Mouse (Mus musculus) kidney, embryonic 14.5 days (tissue): ENCODE measurements around the gene Zbed6. TPM values are rescaled to one million over a fixed set of nuclear protein-coding genes. Genes with fewer than 3 reads are reported as not detected.
A peak's percentile ranks its signal among the peaks of the same experiment; 100 is the strongest.
"Not testable (repeated sequence)": the region's sequence is repeated elsewhere in the genome, so short reads cannot be mapped to it uniquely, and the experiment has no call there.

Source experiments
- ATAC-seq: fragments of 200-750 bp; cut with Nextera tagmentation; 2 replicates; pipeline ENCODE4 v1.8.0; 2017; ENCODE audit warnings: moderate number of reproducible peaks, mild to moderate bottlenecking, moderate TSS enrichment, moderate library complexity; ENCODE audit not compliant: low FRiP score, low TSS enrichment
- H3K27ac ChIP-seq: fragments of 300-500 bp; sonication (generic); 2 replicates; pipeline ENCODE4 v1.5.1; 2014; ENCODE audit warnings: low read depth, mild to moderate bottlenecking, low read length, moderate library complexity, mixed read lengths
- H3K27me3 ChIP-seq: fragments of 300-500 bp; sonication (generic); 2 replicates; pipeline ENCODE4 v1.6.1; 2014; ENCODE audit warnings: mild to moderate bottlenecking, low read length; ENCODE audit not compliant: control insufficient read depth, insufficient read depth
- H3K36me3 ChIP-seq: fragments of 300-500 bp; sonication (generic); 2 replicates; pipeline ENCODE4 v1.6.1; 2014; ENCODE audit warnings: low read length, mixed read lengths; ENCODE audit not compliant: control insufficient read depth, insufficient read depth
- H3K4me1 ChIP-seq: fragments of 300-500 bp; sonication (generic); 2 replicates; pipeline ENCODE4 v1.6.1; 2014; ENCODE audit warnings: low read length, mixed read lengths; ENCODE audit not compliant: control insufficient read depth, insufficient read depth
- H3K4me2 ChIP-seq: fragments of 300-500 bp; sonication (generic); replicated peaks from 2 replicates; pipeline ENCODE4 v1.6.1; 2014; ENCODE audit warnings: low read depth, mild to moderate bottlenecking, low read length
- H3K4me3 ChIP-seq: fragments of 300-500 bp; sonication (generic); 2 replicates; pipeline ENCODE4 v1.5.1; 2014; ENCODE audit warnings: mild to moderate bottlenecking, low read length
- H3K9ac ChIP-seq: fragments of 300-500 bp; sonication (generic); 2 replicates; pipeline ENCODE4 v1.6.1; 2014; ENCODE audit warnings: low read depth, mild to moderate bottlenecking, low read length, moderate library complexity
- H3K9me3 ChIP-seq: fragments of 300-500 bp; sonication (generic); 2 replicates; pipeline ENCODE4 v1.6.1; 2016; ENCODE audit warnings: low read length; ENCODE audit not compliant: control insufficient read depth
- WGBS: fragments of 180-500 bp; shearing (Covaris S2); extraction: QIAGEN DNeasy Blood & Tissue Kit; methylation state at CpG from one replicate; pipeline ENCODE4 v1.1.7; 2014; 5-methylcytosine and 5-hydroxymethylcytosine counted together
- polyA plus RNA-seq: library from polyadenylated mRNA; unstranded; fragments of >200 nt; fragmentation: Nextera tagmentation; extraction: Ambion mirVana; gene quantifications from 2 replicates; pipeline ENCODE4 v1.2.1, GENCODE M21; 2014

Gene Zbed6
- polyA plus RNA-seq, 1 experiment from 2014 or later: not detected

GRCm38 (mm10) chr1:133667721-133668120 lies 7.0 kb upstream of the Zbed6 start:
- no peak for ATAC-seq

GRCm38 (mm10) chr1:133665713-133666112 lies 5.0 kb upstream of the Zbed6 start:
- not testable (repeated sequence) for H3K27ac ChIP-seq, ATAC-seq, H3K4me1 ChIP-seq, H3K36me3 ChIP-seq, H3K4me2 ChIP-seq, H3K9ac ChIP-seq, H3K9me3 ChIP-seq, H3K4me3 ChIP-seq, H3K27me3 ChIP-seq
- WGBS: 85% methylated on average over 6 of the region's 8 CpGs

More at GRCm38 (mm10) chr1:133667721-133668120, 7.0 kb upstream of the Zbed6 start:
- no peak overlapping the region for H3K27ac ChIP-seq
- no peak overlapping the region for H3K4me2 ChIP-seq
- no peak overlapping the region for H3K4me3 ChIP-seq
- no peaks in the 10 kb centered on the region for H3K36me3 ChIP-seq
- H3K27me3 ChIP-seq: no peaks in the 10 kb centered on the region
- 61% methylated on average over 7 of the region's 7 CpGs for WGBS
- no peaks in the 10 kb centered on the region for H3K9me3 ChIP-seq
- H3K9ac ChIP-seq: no peak overlapping the region
- H3K4me1 ChIP-seq: no peaks in the 10 kb centered on the region

GRCm38 (mm10) chr1:133664203-133664970 lies 3.7 kb upstream of the Zbed6 start:
- H3K4me3 ChIP-seq: no peak overlapping the region
- H3K27ac ChIP-seq: no peak overlapping the region
- no peaks in the 10 kb centered on the region for H3K36me3 ChIP-seq
- 74% methylated on average over 11 of the region's 11 CpGs for WGBS
- H3K4me2 ChIP-seq: no peak overlapping the region
- H3K9me3 ChIP-seq: no peaks in the 10 kb centered on the region
- no peak for ATAC-seq
- H3K27me3 ChIP-seq: no peaks in the 10 kb centered on the region
- no peak overlapping the region for H3K9ac ChIP-seq
- H3K4me1 ChIP-seq: peaks cover 7% of the 10 kb centered on the region

DNA sequence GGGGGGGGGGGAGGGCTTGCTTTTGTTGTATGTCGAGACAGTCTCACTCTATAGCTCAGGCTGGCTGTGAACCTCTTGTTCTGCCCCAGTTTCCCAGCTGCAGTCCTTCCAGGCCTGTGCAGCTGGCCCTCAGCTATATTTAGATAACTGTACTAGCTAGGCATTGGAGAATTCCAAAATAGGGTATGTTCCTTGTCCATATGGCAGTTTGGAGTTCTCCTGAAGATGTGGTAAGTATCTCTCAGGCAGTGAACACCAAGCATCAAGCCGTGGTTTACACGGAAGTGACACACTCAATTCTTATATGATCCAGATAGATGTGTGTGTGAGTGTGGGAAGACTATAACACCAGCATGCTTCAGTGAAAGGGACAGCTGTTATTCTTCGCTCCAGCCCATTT lies 2.7 kb upstream of the Zbed6 start:
- ATAC-seq: no peak

GRCm38 (mm10) chr1:133662941-133663340 lies 2.3 kb upstream of the Zbed6 start:
- H3K4me3 ChIP-seq: no peak overlapping the region
- H3K4me1 ChIP-seq: peaks cover 17% of the 10 kb centered on the region
- ATAC-seq: no peak
- H3K4me2 ChIP-seq: no peak overlapping the region
- H3K36me3 ChIP-seq: peaks cover 10% of the 10 kb centered on the region
- H3K9ac ChIP-seq: no peak overlapping the region
- H3K27ac ChIP-seq: no peak overlapping the region
- H3K27me3 ChIP-seq: no peaks in the 10 kb centered on the region
- H3K9me3 ChIP-seq: no peaks in the 10 kb centered on the region
- 93% methylated on average over 7 of the region's 7 CpGs for WGBS

More for the DNA sequence above, 2.7 kb upstream of the Zbed6 start:
- Histone ChIP-seq H3K9me3 (no peaks in the 10 kb centered on the region), H3K4me3 (no peak overlapping the region), H3K36me3 (peaks cover 6% of the 10 kb centered on the region), H3K9ac (no peak overlapping the region), H3K4me1 (peaks cover 15% of the 10 kb centered on the region), H3K4me2 (no peak overlapping the region), H3K27me3 (no peaks in the 10 kb centered on the region), H3K27ac (no peak overlapping the region)
- 76% methylated on average over 4 of the region's 4 CpGs for WGBS

DNA sequence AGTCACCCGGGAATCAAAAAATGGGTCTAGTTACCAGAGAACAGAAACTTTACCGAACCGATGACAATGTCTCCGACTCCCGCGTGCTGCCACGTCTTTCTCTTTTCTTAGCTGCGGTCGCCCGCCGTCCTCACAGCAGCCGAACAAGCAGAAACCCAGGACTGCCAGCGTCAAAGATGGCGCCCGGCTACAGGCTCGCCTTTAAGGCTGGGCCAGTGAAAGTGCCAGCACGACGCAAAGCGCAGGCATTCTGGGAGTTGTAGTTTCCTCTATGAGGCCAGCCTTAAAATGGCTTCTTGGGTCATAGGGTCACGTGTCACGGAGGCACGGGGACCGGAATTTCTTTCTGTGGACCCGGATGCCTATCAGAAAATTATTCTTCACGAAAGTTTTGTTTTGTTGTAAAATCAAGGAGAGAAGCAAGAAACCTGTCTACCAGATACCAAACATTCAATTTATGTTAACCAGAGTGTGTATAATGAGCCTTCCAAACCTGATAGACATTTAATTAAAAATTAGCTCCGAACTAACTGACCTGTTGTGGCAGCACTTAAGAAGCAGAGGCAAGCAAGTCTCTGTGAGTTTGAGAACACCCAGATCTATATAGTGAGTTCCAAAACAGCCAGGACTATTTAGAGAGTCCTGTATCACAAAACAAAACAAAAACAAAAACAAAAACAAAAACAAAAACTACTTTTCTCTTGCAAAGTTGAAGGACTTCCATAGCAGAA lies 683 bp upstream of the Zbed6 start, which contains the start of gene Gm38394:
Gm38394 (minus strand) TSS at position 116 of the 731 bp plus-strand sequence.
- peak; percentile 97 for ATAC-seq
- Histone ChIP-seq H3K4me3 (peak within 1 kb of the TSS; percentile 72), H3K9me3 (no peaks in the 10 kb centered on the region), H3K36me3 (peaks cover 18% of the 10 kb centered on the region), H3K27me3 (no peaks in the 10 kb centered on the region), H3K4me1 (peaks cover 17% of the 10 kb centered on the region), H3K4me2 (peak within 1 kb of the TSS; percentile 70), H3K27ac (peak within 1 kb of the TSS; percentile 91), H3K9ac (peak within 1 kb of the TSS; percentile 95)
- WGBS: 3% methylated on average over 26 of the region's 26 CpGs

- peaks cover 25% of the 10 kb centered on the region for H3K36me3 ChIP-seq
- no peak overlapping the region for H3K4me3 ChIP-seq
- no peak overlapping the region for H3K27ac ChIP-seq
- 86% methylated on average over 3 of the region's 3 CpGs for WGBS
- no peak for ATAC-seq
- no peaks in the 10 kb centered on the region for H3K27me3 ChIP-seq
- no peak overlapping the region for H3K4me2 ChIP-seq
- peaks cover 17% of the 10 kb centered on the region for H3K4me1 ChIP-seq
- no peaks in the 10 kb centered on the region for H3K9me3 ChIP-seq
- H3K9ac ChIP-seq: no peak overlapping the region
Observed at GRCm38 (mm10) chr1:133658878-133659277, 1.8 kb downstream of the Zbed6 start.

GRCm38 (mm10) chr1:133656811-133657210 lies 3.9 kb downstream of the Zbed6 start:
- 24% methylated on average over 5 of the region's 5 CpGs for WGBS
- H3K27ac ChIP-seq: no peak overlapping the region
- H3K4me3 ChIP-seq: no peak overlapping the region
- H3K9me3 ChIP-seq: no peaks in the 10 kb centered on the region
- peaks cover 36% of the 10 kb centered on the region for H3K36me3 ChIP-seq
- peaks cover 17% of the 10 kb centered on the region for H3K4me1 ChIP-seq
- ATAC-seq: no peak
- no peak overlapping the region for H3K9ac ChIP-seq
- H3K27me3 ChIP-seq: no peaks in the 10 kb centered on the region
- H3K4me2 ChIP-seq: no peak overlapping the region

DNA sequence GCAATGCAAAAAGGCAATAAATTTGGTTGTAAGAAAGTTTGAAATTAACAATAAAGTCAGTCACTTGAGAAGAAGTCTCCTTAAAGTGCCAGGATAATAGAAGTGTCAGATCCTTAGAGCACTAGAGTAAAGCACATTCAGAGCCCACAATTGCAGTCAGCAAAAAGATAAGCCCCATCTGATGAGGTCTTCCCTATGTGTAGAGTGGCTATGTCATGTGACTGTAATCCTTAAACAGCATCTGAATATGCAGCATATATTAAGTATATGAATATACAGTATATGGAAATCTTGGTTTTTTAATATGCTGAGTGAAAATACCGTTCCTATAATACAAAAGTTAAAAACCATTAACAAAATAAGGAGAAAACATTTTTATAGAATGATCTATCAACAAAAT lies 7.7 kb downstream of the Zbed6 start:
- Histone ChIP-seq H3K36me3 (peaks cover 44% of the 10 kb centered on the region), H3K9me3 (no peaks in the 10 kb centered on the region), H3K9ac (no peak overlapping the region), H3K27me3 (no peaks in the 10 kb centered on the region), H3K4me1 (no peaks in the 10 kb centered on the region; the same call in 1 of the 2 replicates), H3K4me2 (no peak overlapping the region), H3K27ac (no peak overlapping the region), H3K4me3 (no peak overlapping the region)
- no peak for ATAC-seq
- WGBS: 93% methylated on average over 1 of the region's 1 CpGs
